Mouse (Mus musculus) liver, postnatal 0 days (tissue): Measurements from ENCODE around the gene Cox4i2.

Source experiments
- CTCF ChIP-seq: sonication (generic); IDR thresholded peaks from 2 replicates; pipeline ENCODE4 v1.5.1; 2016; ENCODE audit warnings: antibody characterized with exemption, low read depth
- EP300 ChIP-seq: IDR thresholded peaks from 2 replicates; pipeline ENCODE4 v1.6.1; 2016; ENCODE audit warnings: antibody characterized with exemption, low read depth, mild to moderate bottlenecking

DNA sequence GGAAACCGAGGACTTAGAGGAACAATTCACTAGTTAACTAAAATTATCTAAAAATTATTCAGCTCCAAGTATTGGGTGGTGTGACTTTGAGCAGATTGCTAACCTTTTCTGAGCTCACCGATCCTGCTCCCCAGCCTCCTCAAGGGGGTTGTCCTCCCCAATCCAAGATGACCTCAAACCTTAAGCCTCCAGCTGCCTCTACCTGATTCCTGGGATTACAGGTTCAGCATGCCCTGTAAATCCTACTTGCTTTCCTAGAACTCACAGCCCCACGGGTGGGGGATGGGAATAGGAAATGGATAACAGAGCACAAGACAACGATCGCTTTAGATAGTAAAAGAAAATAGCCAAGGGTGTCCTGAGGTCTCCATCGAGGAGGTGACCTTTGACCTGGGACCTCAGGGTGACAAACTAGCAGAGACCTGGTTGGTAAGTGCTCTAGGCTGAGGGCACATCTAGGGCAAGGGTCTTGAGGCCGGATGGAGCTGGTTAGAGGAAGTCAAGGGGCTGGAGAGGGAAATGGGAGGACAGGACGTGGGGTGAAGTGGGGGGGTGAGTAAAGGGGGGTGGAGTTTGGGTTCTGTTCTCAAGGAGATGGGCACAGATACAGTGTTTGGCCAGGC is 24.8 kb upstream of the Cox4i2 start:
- no peak for TF ChIP-seq CTCF
- 0 out of 2 replicates have a peak, but pooled peaks have one; percentile 29 for TF ChIP-seq EP300
